Mouse (Mus musculus): ENCODE measurements around the gene Scnm1. TPM values are rescaled to one million over a fixed set of nuclear protein-coding genes. Genes with fewer than 3 reads are reported as not detected.
A peak's percentile ranks its signal among the peaks of the same experiment; 100 is the strongest.

Scnm1 gene
- polyA plus RNA-seq, 1 experiment from 2014 or later: 63.0 TPM

GRCm38 (mm10) chr3:95174011-95174592 is 40.3 kb upstream of the Scnm1 start:
- H3K9ac ChIP-seq (ENCODE audit: low read depth, low read length): no peak overlapping the region

GRCm38 (mm10) chr3:95173256-95173949 is 39.6 kb upstream of the Scnm1 start:
- peak overlapping the region; percentile 57 for H3K9ac ChIP-seq (ENCODE audit: low read depth, low read length)
- DNase-seq (ENCODE audit: low spot score): peak; percentile 36
- 0 out of 2 replicates have a peak, but pooled peaks cover 14% of the 10 kb centered on the region for H3K36me3 ChIP-seq (ENCODE audit: insufficient read depth, low read length)
- H3K4me1 ChIP-seq (replicated peaks; ENCODE audit: insufficient read depth, low read length): no peaks in the 10 kb centered on the region; the same call in 1 of the 2 replicates
- WGBS: 3% methylated on average over 54 of the region's 58 CpGs
- H3K4me2 ChIP-seq (ENCODE audit: low read length): peak overlapping the region; percentile 79
- ATAC-seq (replicated peaks; ENCODE audit: low FRiP score, low read depth): peak; percentile 29
- no peak for TF ChIP-seq CTCF (IDR thresholded peaks at IDR 0.05; ENCODE audit: low read depth)
- H3K27ac ChIP-seq: no peak overlapping the region
- peak overlapping the region; percentile 39 for H3K4me3 ChIP-seq (replicated peaks; ENCODE audit: low read depth, low read length)
- H3K9me3 ChIP-seq (replicated peaks; ENCODE audit: low read length): no peaks in the 10 kb centered on the region
- H3K27me3 ChIP-seq (ENCODE audit: insufficient read depth, low read length): peaks cover 16% of the 10 kb centered on the region

More at GRCm38 (mm10) chr3:95174011-95174592, 40.3 kb upstream of the Scnm1 start:
- Histone ChIP-seq H3K27ac (no peak overlapping the region), H3K9me3 (replicated peaks; ENCODE audit: low read length) (no peaks in the 10 kb centered on the region), H3K4me1 (replicated peaks; ENCODE audit: insufficient read depth, low read length) (no peaks in the 10 kb centered on the region; the same call in 1 of the 2 replicates), H3K4me3 (replicated peaks; ENCODE audit: low read depth, low read length) (0 out of 2 replicates have a peak overlapping the region, but pooled peaks have one; percentile 11), H3K27me3 (ENCODE audit: insufficient read depth, low read length) (peaks cover 16% of the 10 kb centered on the region), H3K4me2 (ENCODE audit: low read length) (peak overlapping the region; percentile 79), H3K36me3 (ENCODE audit: insufficient read depth, low read length) (0 out of 2 replicates have a peak, but pooled peaks cover 14% of the 10 kb centered on the region)
- ATAC-seq (replicated peaks; ENCODE audit: low FRiP score, low read depth) (peak; percentile 34; the same call in 1 of the 2 replicates), DNase-seq (ENCODE audit: low spot score) (peak; percentile 85)
- peak; percentile 91 for TF ChIP-seq CTCF (IDR thresholded peaks at IDR 0.05; ENCODE audit: low read depth)
- WGBS: 4% methylated on average over 16 of the region's 16 CpGs

GRCm38 (mm10) chr3:95172526-95173255 is 38.9 kb upstream of the Scnm1 start:
- TF ChIP-seq CTCF (IDR thresholded peaks at IDR 0.05; ENCODE audit: low read depth): peak; percentile 16; the same call in 1 of the 2 replicates
- Histone ChIP-seq H3K4me3 (replicated peaks; ENCODE audit: low read depth, low read length) (peak overlapping the region; percentile 39), H3K9ac (ENCODE audit: low read depth, low read length) (peak overlapping the region; percentile 52), H3K4me2 (ENCODE audit: low read length) (peak overlapping the region; percentile 79), H3K27ac (no peak overlapping the region), H3K27me3 (ENCODE audit: insufficient read depth, low read length) (peaks cover 16% of the 10 kb centered on the region), H3K4me1 (replicated peaks; ENCODE audit: insufficient read depth, low read length) (no peaks in the 10 kb centered on the region; the same call in 1 of the 2 replicates), H3K9me3 (replicated peaks; ENCODE audit: low read length) (no peaks in the 10 kb centered on the region), H3K36me3 (ENCODE audit: insufficient read depth, low read length) (0 out of 2 replicates have a peak, but pooled peaks cover 14% of the 10 kb centered on the region)
- WGBS: 26% methylated on average over 73 of the region's 84 CpGs
- ATAC-seq (replicated peaks; ENCODE audit: low FRiP score, low read depth) (peak; percentile 38), DNase-seq (ENCODE audit: low spot score) (no peak)

- 0 out of 2 replicates have a peak, but pooled peaks cover 14% of the 10 kb centered on the region for H3K36me3 ChIP-seq (ENCODE audit: insufficient read depth, low read length)
- 61% methylated on average over 6 of the region's 6 CpGs for WGBS
Measured at GRCm38 (mm10) chr3:95171105-95171504, 37.3 kb upstream of the Scnm1 start.

GRCm38 (mm10) chr3:95169996-95170395 is 36.2 kb upstream of the Scnm1 start:
- H3K36me3 ChIP-seq (ENCODE audit: insufficient read depth, low read length): 0 out of 2 replicates have a peak, but pooled peaks cover 14% of the 10 kb centered on the region

More at GRCm38 (mm10) chr3:95171105-95171504, 37.3 kb upstream of the Scnm1 start:
- Histone ChIP-seq H3K27ac (no peak overlapping the region), H3K4me2 (ENCODE audit: low read length) (no peak overlapping the region), H3K9me3 (replicated peaks; ENCODE audit: low read length) (no peaks in the 10 kb centered on the region), H3K9ac (ENCODE audit: low read depth, low read length) (no peak overlapping the region), H3K4me1 (replicated peaks; ENCODE audit: insufficient read depth, low read length) (no peaks in the 10 kb centered on the region; the same call in 1 of the 2 replicates), H3K4me3 (replicated peaks; ENCODE audit: low read depth, low read length) (no peak overlapping the region), H3K27me3 (ENCODE audit: insufficient read depth, low read length) (peaks cover 16% of the 10 kb centered on the region)
- no peak for ATAC-seq (replicated peaks; ENCODE audit: low FRiP score, low read depth)
- DNase-seq (ENCODE audit: low spot score): no peak
- no peak for TF ChIP-seq CTCF (IDR thresholded peaks at IDR 0.05; ENCODE audit: low read depth)

GRCm38 (mm10) chr3:95164840-95165239 is 31.0 kb upstream of the Scnm1 start:
- Histone ChIP-seq H3K36me3 (ENCODE audit: insufficient read depth, low read length) (0 out of 2 replicates have a peak, but pooled peaks cover 6% of the 10 kb centered on the region), H3K27ac (no peak overlapping the region), H3K27me3 (ENCODE audit: insufficient read depth, low read length) (no peaks in the 10 kb centered on the region), H3K9ac (ENCODE audit: low read depth, low read length) (no peak overlapping the region), H3K4me2 (ENCODE audit: low read length) (no peak overlapping the region), H3K4me3 (replicated peaks; ENCODE audit: low read depth, low read length) (no peak overlapping the region), H3K9me3 (replicated peaks; ENCODE audit: low read length) (no peaks in the 10 kb centered on the region), H3K4me1 (replicated peaks; ENCODE audit: insufficient read depth, low read length) (peaks cover 12% of the 10 kb centered on the region; the same call in 1 of the 2 replicates)
- DNase-seq (ENCODE audit: low spot score) (no peak), ATAC-seq (replicated peaks; ENCODE audit: low FRiP score, low read depth) (no peak)
- no peak for TF ChIP-seq CTCF (IDR thresholded peaks at IDR 0.05; ENCODE audit: low read depth)
- WGBS: 88% methylated on average over 5 of the region's 5 CpGs

More at GRCm38 (mm10) chr3:95169996-95170395, 36.2 kb upstream of the Scnm1 start:
- ATAC-seq (replicated peaks; ENCODE audit: low FRiP score, low read depth) (no peak), DNase-seq (ENCODE audit: low spot score) (no peak)
- no peak overlapping the region for H3K4me2 ChIP-seq (ENCODE audit: low read length)
- no peak overlapping the region for H3K9ac ChIP-seq (ENCODE audit: low read depth, low read length)
- H3K4me1 ChIP-seq (replicated peaks; ENCODE audit: insufficient read depth, low read length): no peaks in the 10 kb centered on the region; the same call in 1 of the 2 replicates
- no peak for TF ChIP-seq CTCF (IDR thresholded peaks at IDR 0.05; ENCODE audit: low read depth)
- no peaks in the 10 kb centered on the region for H3K9me3 ChIP-seq (replicated peaks; ENCODE audit: low read length)
- WGBS: 88% methylated on average over 10 of the region's 10 CpGs
- no peak overlapping the region for H3K27ac ChIP-seq
- peaks cover 16% of the 10 kb centered on the region for H3K27me3 ChIP-seq (ENCODE audit: insufficient read depth, low read length)
- H3K4me3 ChIP-seq (replicated peaks; ENCODE audit: low read depth, low read length): no peak overlapping the region
